Mouse (Mus musculus): ENCODE measurements around the gene Xrcc4. TPM values are rescaled to one million over a fixed set of nuclear protein-coding genes. Genes with fewer than 3 reads are reported as not detected.
"Not testable (repeated sequence)": the region's sequence is repeated elsewhere in the genome, so short reads cannot be mapped to it uniquely, and the experiment has no call there.

Xrcc4 gene
- 10 to 100 TPM; 12.4 to 17.7 TPM for total RNA-seq (2021)

DNA sequence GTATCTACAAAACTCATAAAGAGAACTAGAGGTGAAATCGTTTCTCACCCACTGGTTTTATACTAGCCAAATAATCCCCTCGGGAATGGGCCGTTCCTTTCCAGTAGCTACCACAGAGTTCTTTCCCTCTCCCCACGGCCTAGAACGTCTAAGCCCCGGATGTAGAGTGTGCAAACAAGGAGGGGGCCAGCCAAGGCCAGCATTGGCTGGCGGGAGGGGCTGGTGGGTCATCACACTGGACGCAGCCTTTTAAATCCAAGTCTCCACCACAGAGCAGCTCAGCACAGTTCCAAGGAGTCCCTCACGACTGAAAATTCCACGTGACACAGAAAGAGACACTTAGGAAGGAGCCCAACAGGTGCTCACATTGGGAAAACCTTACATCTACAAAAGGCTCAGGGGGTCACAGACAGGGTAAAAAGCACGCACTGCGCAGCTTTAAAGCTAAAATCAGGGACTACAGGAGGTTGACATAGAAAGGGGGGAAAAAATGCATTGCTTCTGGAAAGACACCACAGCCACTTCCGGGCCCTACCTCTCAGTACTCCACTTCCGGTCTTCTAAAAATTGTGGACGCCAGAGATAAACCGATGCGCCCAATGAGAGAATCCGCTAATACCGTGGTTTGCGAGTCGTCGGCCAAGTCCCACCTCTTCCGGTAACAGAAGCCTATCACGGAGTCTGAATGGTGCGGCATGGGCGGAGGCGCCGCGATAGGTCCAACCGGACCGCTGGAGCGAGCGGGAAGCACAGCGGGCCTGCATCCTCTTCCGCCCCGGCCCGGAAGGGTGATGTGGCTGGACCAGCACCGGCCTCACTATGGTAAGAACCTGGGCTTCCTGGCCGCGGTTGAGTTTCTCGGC is at the start of gene Xrcc4, which contains the start of gene Tmem167:
Xrcc4 (minus strand) TSS at position 647 of the 863 bp plus-strand sequence.
Tmem167 (plus strand) TSS at position 162 of the 863 bp plus-strand sequence.
- intact Hi-C loops (cut with DNase I), result loop anchor here (5.0 kb wide), 1 partner anchor 347 kb away; the partner anchor contains the start of gene Vcan
- DNase-seq, result peak; percentile 96

DNA sequence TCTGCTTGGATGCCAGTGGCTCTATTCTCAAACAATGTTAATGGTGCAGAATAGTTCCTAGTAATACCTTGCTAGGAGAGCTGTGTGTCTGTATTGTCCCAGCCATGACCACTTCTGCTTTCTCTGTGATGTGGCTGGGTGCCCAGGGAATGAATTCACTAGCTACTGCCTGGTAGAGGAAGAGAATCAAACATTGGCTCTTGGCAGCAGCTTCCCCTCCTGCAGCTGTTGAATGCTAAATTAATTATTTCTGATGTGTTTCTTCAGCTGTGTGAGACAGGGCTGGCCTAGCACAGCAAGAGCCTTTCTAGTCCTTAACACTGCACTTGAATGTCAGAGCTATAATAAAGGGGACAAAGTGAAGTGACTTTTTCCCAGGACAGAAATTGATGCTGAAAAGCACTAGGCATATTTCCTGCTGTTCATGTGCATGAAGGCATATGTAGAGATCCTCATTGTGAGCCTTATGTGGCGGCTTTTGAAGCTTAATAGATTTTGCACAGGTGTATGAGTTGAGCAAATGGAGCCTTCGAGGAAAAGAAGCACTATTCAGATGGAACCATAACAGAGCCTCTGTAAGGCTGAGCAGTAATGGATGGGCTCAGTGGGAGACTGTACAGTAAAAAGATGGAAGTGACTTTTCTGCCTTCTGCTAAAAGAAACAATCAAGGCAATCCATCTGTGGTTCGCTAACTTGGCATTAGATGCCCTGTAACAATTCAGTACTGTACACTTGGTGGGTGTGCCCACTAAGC is 46.9 kb upstream of the Xrcc4 start:
- peak; percentile 92 for DNase-seq
- intact Hi-C loops (cut with DNase I), result no loop called here

DNA sequence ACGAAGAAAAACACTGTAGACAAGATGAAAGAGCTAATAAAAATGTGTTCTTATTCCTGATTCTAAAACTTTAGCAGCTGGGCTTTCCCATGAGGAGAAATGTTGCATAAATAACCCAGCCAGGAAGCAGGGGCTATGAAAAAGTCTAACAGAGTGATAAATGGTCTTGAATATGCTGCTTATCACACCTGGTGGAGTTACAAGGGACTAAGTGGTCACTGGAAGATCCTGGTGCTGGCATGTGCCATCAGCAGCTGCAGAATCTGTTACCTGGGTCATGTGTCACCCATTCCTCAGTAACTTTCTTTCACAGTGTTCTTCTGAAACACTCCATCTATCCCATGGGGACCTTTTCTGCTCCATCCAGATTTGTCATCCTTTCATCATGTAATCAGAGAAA is 22.3 kb upstream of the Xrcc4 start:
- no peak for DNase-seq
- intact Hi-C loops (cut with DNase I), result no loop called here

DNA sequence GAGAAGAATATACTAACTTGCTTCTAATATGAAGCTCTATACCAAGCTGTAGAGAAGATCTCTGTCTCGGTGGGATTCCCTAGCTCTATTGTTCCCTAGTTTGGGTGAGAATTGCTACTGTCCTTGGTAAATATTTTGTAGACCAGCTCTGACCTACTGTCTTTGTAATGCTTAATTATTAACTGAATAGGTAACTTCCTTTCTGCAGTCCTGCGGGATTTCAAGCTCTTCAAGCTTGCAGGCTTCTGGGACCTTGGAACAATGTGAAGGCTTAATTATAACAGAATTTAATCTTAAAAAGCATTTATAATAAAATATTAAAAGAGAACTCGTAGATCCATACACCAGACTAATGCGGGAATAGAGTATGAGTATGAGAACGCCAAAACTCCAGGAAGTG is 19.3 kb upstream of the Xrcc4 start:
- not testable (repeated sequence) for DNase-seq

DNA sequence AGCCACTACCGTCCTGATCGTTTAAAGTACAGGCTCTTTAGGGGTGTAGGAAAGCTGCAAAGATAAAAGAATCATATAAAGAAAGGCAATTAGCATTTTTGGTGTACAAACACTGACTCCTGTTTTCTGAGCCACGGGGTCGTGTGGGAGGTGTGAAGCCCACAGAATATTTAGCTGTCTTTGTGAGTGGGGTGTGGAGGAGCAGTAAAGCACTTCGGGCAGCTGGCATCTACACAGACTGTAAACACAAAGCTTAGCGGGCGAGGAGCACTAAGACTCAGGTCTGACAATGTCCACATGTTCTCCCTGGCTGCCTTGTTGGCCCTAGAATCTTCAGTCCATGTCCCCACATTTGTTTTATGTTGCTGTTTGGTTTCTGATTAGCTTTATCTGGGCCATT is 16.7 kb upstream of the Xrcc4 start:
- no peak for DNase-seq
- intact Hi-C loops (cut with DNase I), result loop anchor here (10.0 kb wide), 1 partner anchor 409 kb away; no protein-coding TSS in a partner anchor

More for the DNA sequence above, 19.3 kb upstream of the Xrcc4 start:
- intact Hi-C loops (cut with DNase I), result loop anchor here (10.0 kb wide), 1 partner anchor 406 kb away; no protein-coding TSS in a partner anchor

DNA sequence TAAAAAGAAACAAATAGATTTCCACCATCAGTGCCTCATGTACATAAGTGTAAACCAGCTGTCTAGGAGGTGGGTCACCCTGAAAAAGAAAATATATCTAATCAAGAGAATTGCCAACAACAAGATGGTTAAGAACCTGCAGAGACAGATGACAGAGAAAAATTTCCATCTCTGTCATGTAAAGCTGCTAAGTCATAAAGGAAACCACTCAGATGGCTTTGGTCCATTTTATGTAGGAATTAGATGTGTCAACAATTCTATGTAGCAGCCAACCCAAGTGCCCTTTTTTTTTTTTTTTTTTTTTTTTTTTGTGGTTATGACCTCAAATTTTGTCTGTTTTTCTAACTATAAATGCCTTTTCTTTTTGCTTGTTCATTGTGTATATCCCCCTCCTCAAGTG is 12.1 kb upstream of the Xrcc4 start:
- no peak for DNase-seq
- intact Hi-C loops (cut with DNase I), result loop anchor here (10.0 kb wide), 1 partner anchor 413 kb away; no protein-coding TSS in a partner anchor

DNA sequence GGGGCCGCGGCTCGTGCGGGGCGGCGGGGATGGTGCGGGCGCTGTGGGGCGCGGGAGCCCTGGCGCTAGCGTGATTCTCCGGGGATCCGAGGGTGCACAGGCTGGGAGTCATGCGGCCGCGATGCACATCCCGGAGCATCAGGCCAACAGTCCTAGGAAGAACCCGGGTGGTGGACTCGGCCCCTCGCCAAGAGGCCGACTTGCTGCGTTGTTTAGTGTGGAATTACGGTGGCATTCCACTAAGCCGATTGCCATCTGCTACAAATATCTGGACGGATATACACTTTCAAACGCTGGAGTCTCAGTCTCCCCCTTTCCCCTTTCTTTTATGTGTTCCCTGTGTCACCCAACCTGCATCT is 396 bp upstream of the Xrcc4 start:
- no peak for DNase-seq
- intact Hi-C loops (cut with DNase I), result loop anchor here (5.0 kb wide), 1 partner anchor 348 kb away; the partner anchor contains the start of gene Vcan

DNA sequence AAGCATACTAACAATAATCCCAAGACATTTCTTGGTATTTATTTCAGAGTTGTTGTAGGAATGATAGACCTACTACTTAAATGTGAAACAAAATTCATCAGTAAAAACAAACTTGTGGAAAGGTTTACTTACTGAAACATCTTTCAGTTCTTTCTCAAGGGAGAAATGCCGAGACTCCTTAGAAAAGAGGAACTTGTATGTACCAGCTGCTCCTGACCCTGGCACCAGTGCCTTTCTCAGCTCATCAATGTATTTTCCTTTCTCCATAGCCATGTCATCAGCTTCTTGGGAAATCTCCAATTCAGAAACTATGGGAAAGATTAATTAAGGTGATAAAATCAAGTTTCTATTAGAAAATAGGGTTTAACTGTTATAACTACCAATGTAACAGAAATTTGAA is 27.5 kb downstream of the Xrcc4 start:
- no peak for DNase-seq
- intact Hi-C loops (cut with DNase I), result no loop called here

DNA sequence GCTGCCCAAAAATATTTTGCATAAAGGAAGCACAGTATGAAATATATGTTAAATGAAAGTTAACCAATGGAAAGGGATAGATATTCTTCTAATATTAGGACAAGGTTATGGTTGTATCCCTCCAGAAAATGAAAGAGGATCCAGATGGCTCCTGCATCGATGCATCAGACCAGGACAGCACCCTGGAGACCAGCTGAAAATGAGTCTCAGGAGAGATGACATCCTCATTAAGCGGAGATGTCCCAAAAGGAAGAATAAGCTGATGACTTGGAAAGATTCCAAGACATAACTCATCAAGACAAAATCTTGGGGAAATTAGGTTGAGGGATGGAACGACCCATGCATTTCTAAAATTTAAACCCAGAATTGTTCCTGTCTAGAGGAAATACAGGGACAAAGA is 37.0 kb downstream of the Xrcc4 start:
- no peak for DNase-seq
- intact Hi-C loops (cut with DNase I), result no loop called here

DNA sequence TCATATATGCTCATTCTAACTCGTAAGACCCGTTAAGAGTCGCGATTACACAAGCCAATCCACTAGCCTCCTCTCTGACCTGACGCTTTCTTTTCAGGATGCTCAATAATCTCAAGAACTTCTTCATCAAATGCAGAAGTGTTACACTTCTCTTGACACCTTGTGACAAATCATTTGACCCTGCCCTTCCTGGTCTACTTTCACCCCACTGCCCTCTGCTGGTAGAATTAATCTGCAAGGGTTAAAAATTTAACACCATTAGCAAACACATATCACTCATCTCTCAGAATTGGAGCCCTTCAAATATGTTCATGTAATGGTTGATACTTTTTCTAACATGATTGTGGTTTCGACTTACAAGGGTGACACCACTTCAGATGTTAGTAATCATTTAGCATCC is 37.7 kb downstream of the Xrcc4 start:
- DNase-seq, result no peak
- intact Hi-C loops (cut with DNase I), result no loop called here

DNA sequence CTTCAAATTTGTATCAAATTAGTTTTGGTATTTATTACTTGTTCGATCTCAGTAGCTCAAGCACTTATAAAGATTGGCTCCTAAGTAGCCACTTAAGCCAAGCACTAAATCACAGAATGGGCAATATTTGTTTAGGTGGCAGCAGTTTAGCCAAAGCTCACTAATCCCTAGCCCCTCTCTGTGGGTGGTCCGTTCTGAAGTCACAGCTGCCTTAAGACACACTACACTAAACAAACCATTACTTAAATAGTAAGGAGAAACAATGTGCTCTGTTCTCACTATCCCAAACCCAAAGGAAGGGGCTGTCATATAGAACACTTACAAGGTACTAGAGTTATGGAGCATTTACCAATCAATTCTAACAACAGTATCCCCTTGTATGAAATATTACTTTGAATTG is 49.8 kb downstream of the Xrcc4 start:
- intact Hi-C loops (cut with DNase I), result no loop called here
- no peak for DNase-seq

DNA sequence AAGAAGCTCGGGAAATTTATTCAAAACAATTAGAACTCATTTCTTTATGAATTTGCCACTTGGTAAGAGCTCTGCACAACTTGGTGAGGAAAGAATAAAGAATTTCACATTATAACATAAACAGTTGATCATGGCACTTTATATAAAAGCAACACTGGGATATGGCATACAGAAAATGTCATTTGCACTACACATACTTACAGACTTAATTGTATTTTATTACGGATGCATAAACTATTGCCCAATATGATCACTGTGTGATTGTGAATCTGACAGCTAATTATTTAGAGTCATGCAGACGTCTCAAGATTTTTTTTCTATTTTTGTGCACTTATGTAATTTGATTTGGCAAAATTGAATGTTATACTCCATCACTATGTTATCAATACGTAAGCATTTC is 56.4 kb downstream of the Xrcc4 start:
- DNase-seq, result no peak
- intact Hi-C loops (cut with DNase I), result no loop called here

DNA sequence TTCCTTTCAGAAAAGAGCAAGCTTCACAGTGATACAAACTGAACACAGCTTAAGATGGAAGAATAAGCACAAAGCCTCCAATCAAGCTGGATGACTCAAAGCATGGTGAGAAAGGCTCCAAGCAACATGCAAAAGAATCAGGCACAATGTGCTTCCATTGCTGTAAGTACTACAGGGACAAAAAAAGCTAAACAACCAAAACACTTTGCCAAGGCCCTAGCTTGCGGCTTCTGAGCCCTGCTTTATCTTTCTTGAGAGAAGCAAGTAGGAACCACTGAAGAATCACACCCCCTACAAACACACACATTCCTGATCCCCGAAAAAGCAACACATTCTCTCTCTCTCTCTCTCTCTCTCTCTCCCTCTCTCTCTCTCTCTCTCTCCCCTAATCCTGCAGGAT is 56.9 kb downstream of the Xrcc4 start:
- intact Hi-C loops (cut with DNase I), result no loop called here
- DNase-seq, result no peak

DNA sequence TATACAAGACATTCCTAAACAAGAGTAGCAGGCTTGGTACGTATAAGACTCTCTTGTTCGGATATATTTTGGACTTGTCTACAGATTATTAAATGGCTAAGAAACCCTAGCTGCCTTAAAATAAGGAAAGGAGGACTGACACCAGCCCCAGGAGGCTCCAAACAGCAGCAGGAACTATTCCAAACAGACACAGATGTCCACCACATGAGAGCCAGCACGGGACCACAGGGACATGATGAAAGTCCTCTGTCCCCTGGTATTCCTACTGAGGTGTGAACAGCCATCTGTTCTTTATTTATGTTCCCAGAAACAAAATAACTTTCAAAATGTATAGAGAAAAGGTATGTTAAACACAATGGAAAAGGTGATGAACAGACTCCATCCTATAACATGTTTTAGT is 58.5 kb downstream of the Xrcc4 start:
- intact Hi-C loops (cut with DNase I), result no loop called here
- DNase-seq, result peak; percentile 53

DNA sequence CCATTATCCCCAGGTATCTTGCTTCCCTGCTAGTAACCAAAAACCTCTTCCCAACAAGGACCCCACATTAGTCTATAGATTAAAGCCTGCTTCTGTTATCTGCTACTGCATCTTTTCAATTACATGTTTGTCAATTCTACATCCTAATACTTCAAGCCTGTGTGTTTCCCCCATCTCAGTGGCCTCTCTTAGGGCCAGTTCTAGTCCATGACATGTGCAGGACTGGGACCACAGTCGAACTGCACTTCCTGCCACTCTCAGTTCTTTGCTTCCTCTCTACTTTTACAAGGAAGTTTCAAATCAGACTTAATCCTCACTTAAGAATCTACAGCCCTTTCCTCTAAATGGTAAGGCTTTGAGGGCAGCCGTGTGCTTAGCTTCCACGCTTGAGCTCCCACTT is 76.8 kb downstream of the Xrcc4 start:
- DNase-seq, result no peak
- intact Hi-C loops (cut with DNase I), result no loop called here

DNA sequence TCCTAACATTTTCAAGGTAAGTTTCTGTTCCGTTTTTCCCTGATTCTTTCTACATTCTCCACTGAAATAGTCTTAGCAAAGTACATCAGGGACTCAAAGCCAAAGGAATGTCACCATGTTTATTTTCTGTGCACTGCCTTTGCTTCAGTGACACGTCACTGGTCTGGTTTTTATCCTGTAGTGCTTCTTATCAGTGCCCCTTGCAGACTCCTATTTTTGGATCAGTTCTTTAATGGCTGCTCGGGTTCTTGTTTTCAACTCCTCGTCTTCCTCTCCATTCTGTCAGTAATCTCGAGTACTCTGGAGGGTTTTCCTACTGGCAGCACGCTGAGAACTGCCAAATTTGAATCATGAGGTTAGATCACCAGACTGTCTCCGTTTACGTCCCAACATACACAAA is 77.2 kb downstream of the Xrcc4 start:
- DNase-seq, result no peak
- intact Hi-C loops (cut with DNase I), result no loop called here

DNA sequence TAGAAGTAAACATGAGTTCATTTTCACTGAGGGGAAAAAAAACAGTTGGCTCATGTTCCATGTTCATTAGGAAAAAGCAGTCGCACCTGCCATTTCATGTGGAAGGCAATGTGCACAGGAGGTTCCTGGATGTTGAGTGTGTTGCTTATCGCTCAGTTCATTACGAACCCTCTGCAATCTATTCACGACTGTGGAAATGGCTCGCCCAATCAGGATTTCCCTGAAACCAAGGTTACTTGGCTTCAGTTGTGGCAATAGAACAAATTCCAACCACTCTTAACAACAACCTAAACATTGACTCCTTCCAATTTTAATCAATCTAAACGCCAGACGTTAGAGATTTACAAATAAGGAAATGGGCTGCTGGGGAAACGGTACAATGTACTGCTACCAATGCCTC is 78.3 kb downstream of the Xrcc4 start:
- no peak for DNase-seq
- intact Hi-C loops (cut with DNase I), result no loop called here

DNA sequence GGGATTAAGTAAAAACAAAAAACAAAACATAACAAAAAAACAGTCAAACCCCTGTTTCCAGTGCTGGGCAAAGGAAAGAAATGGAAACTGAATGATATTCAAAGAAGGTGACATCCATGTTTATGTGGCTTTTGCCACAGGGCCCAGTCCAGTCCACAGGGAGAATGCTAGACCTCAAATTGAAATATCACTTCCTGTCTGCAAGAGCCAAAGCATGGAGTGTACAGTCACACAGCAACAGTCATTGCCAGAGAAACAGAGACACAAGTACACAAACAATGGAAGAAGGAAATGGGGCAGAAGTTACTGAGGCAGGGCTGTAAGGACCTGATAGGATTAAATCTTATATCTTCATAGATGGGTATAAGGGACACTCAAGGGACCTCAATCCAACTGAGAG is 79.6 kb downstream of the Xrcc4 start:
- DNase-seq, result no peak
- intact Hi-C loops (cut with DNase I), result loop anchor here (10.0 kb wide), 1 partner anchor 95 kb away; no protein-coding TSS in a partner anchor

DNA sequence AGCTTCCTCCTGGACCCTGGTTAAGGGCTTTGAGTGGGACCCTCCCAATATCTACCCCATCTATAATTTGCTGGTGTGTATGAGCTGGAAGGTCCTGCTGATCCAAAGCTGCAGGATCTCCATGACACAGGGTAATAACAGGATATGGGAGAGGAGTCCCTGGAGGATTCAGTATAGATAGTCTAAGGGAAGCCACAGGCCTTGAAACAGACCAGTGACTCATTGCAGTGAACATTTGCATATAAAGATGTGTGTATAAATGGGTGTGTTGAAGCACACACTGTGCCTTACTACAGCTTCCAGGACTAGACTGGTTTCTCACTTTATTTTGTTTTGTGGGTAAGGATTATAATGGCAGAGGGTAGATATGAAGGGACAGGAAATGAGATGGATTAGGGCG is 83.8 kb downstream of the Xrcc4 start:
- intact Hi-C loops (cut with DNase I), result loop anchor here (10.0 kb wide), 1 partner anchor 91 kb away; no protein-coding TSS in a partner anchor
- no peak for DNase-seq

DNA sequence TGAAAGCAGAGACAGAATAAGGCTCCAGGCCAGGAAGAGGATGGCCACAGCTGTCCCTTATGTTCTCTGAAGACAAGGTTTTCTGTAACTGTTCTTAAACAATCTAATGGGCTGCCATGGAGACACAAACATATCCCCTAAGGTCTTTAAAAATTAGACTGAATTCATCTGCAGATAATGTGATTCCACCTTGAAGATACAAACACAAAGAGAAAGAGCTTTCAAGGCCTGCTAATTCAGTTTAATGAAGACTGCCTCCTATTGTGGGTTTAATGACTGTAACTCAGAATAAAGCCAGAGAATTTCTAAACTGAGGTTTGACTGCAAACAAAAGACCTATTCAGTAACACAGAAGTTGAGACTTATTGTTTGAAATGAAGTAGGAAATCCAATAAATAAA is 91.9 kb downstream of the Xrcc4 start:
- intact Hi-C loops (cut with DNase I), result no loop called here
- DNase-seq, result no peak

DNA sequence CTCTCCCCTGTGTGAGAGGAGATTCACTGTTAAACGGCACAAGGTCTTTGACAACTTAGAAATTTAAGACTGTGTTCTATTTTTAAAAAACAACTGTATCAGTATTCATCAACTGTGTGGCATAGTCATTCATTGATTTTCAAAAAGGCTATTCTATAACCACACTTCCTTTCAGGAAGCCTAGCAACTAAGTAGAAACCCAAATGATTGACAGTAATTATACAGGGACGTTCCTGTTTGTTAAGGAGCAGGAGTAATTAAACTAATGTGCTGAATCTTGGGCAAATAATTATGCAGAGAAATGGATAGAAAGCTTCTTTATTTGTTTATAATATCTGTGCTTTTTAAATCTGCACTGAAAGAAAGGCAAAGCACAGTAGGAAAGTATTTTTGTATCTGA is 103.3 kb downstream of the Xrcc4 start:
- intact Hi-C loops (cut with DNase I), result no loop called here

DNA sequence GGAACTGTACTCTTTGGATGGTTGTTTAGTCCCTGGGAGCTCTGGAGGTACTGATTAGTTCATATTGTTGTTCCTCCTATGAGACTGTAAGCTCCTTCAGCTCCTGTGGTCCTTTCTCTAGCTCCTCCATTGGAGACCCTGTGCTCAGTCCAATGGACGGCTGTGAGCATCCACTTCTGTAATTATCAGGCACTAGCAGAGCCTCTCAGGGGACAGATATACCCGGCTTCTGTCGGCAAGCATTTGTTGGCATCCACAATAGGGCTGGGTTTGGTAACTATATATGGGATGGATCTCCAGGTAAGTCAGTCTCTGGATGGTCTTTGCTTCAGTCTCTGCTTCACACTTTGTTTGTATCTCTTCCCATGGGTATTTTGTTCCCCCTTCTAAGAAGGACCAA is 118.5 kb downstream of the Xrcc4 start:
- no peak for DNase-seq
- intact Hi-C loops (cut with DNase I), result no loop called here

More for the DNA sequence above, 103.3 kb downstream of the Xrcc4 start:
- no peak for DNase-seq
